Mouse (Mus musculus) A20 (cell line): ENCODE results near the gene S100a16.

Experiments
- DNase-seq: peaks from one replicate; pipeline ENCODE4 v3.0.0-alpha.2; 2011; ENCODE audit warnings: low read depth, low spot score

S100a16 gene

DNA sequence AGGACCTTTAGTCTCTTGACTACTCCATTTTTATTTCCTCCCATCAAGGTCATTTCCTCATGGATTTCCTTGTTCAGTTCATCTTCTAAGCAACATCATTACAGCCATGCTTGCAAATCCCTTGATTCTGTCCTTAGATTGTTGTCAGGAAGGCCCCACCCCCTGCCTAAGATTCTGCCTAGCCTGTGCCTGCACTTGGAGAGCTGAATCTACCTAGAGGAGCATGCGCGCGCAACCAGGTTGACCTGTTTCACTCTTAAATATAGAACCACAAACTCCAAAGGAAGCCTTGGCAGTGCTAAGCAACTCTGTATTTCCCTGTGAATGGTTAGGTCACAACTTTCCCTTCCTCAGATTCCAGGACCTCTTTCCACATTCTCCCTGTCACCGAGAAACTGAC is 19.3 kb upstream of the S100a16 start:
- DNase-seq, result no peak

DNA sequence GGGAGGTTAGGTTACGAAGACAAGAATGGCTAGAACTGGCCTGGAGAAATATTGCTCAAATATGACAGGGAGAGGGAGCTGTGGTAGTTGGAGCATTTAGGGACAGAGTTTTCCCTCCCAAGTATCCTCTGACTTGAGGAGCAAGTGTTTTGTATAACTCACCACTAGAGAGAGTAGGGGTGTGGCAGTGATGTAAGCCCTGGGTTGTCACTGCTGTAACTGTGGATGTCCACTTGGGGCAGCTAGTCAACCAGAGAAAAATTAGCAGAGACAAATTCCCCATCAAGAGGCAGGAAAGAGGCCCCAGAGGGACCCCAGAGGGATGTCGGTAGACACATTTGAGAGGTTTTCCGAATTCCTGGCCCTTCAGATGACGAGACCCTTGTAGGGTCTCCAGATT is 11.6 kb upstream of the S100a16 start:
- peak; percentile 55 for DNase-seq

DNA sequence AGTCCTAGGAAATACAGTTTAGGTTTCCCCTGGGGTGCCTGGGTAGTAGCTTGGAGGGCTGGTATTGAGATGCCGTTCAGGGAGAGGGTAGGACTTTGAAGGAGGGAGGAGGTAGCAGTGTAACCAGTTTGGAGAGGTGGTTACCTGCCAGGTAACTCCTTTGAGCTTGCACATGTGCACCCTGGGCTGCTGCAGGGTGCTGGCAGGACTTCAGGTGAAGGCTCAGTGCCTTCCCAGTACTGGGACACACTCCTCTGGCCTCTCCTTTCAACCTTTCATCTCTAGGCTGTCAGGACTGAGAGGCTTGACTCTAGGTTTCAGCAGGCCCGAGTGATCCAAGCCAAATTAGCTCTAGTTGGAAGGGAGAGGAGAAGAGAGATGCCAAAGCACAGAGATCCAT is 11.0 kb upstream of the S100a16 start:
- no peak for DNase-seq

DNA sequence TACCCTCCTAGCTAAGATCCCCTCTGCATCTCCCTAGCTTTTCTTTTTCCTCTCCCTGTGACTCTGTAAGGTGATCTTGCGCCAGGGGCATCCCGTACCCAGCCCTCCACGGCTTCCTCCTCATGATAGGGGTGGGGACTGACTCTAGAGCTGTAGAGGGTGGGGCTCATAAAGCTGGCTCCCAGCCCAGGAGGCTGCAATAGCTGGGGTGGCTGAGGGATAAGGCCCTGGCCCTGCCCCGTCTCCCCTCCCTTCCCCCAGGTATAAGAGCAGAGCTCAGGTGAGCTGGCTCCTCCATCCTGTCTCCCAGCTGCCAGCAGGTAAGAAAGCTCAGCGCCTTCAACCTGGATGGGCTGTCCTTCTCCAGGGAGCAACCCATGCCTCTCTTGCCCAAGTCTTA is 10.5 kb upstream of the S100a16 start, which contains the start of gene S100a14:
Gene S100a14, plus strand, starts transcription at position 277 of the 400 bp plus-strand sequence.
- DNase-seq, result no peak

DNA sequence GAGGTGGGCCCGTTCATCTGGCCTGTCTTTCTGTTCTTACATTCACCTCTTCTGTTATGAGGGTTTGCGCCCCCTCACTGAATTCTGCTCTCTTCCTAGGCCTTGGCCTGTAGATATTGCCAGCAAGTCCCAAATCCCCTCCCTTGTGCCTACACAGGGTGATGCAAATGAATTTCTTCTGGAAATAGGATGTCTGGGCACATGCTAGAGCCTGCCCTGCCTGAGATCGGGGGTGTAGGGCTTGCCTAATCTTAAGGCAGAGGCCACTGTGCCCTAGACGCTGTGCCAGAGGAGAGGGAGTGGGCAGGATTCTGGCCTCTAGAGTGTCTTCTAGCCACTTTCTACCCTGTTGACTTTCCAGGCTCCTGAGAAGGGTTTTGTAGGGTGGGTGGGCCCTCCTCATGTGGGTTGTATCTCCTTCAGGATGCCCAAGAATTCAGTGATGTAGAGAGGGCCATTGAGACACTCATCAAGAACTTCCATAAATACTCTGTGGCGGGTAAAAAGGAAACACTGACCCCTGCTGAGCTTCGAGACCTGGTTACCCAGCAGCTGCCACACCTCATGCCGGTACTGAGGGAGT is 9.7 kb upstream of the S100a16 start:
- no peak for DNase-seq

DNA sequence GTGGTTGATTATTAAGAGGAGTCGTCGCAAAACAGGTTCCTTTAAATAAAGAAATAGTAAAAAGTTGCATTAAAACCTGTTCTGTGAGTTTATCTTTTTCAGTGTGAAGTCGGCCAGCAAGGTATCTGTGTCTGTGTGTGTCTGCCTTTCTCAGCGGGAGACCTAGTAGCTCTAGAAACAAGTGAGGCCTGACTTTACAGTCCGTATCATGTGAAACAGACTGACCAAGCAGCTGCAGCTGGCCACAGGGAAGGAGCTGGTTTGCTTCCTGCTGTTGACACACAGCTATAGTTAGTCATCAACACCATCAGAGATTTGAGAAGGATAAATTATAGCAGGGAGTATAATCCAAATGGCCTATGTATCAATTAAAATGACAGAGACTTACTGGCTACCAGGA is 5.3 kb upstream of the S100a16 start:
- no peak for DNase-seq

DNA sequence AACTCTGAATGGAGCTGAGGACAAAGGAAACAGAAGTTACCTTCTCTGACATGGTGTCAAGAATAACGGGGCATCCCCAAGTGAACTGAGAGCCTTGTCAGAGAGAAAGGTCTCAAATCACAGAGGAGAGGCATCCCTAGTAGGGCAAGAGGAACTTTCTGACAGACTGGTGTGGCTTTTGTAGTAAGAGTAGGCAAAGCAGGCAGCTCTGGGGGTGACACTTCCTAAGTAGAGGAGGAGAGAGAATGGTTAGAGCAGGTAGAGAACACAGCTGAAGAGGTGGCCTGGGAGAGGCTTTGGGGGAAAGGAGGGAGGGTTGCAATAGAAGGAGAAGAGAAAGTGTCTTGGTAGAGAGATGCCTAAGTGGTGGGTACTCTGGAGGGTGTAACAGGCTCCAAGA is 1.6 kb upstream of the S100a16 start:
- no peak for DNase-seq

DNA sequence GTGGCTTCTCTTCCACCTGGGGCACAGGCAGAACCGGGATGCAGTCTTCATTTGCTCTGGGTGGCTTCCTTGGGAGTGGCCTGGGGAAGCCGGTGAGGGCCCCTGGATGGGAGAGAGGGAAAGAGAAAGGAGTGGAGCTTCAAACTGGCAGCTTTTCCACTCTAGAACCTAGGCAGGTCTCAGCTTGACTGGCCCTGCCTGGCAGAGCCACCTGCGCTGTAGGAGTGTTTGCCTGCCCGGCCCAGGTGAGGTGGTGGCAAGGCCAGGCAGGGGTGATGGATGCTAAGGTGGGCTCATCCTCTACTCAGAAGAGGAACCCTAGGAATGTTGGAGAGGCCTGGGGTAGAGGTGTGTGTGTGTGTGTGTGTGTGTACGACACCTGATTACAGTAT is 847 bp downstream of the S100a16 start:
- no peak for DNase-seq

DNA sequence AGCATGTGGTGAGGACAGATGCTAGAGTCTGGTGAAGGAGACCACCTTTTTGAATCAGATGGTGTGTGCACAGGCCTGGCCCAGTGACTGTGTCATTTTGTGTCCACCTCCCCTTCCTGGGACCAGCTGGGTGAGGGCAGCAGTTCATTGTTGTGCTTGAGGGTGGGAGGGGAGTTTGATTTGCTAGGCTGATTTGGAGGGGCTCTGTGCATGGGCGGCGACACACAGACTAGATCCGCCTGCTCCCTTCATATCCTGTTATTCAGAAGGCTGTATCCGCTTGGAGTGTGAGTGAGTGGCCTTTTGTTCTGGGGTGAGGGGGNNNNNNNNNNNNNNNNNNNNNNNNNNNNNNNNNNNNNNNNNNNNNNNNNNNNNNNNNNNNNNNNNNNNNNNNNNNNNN is 3.9 kb downstream of the S100a16 start:
- DNase-seq, result no peak

DNA sequence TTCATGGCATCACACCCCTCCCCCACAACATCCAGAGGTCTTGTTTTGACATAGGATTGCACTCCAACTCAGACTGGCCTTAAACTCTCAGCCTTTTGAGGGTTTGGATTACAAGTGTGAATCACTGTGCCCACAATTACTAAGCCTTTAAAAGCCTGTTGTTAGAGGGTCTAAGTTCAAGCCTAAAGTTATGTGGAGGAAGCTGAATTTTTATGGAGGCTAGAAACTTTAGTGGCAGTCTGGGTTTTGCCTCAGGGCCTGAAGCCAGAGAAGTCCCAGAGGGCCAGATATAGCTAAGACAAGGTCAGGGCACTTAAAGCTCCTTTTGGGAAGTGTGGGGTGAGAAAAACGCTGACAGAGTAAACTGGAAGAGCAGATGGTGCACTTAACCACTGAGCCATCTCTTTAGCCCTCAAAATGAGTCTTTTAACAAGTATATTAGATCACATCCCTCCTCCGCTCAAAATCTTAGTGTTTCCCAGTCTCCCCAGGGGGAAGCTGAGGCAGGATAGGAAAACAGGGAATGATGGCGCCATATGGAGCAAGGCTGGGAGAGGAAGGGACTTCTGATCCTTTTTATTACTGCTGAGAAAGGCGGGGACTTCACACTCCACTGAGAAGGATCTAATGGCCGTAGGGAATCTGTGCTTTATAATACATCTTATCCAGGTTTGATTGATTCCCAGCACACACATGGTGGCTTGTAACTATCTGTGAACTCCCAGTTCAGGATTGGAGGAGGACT is 12.8 kb downstream of the S100a16 start:
- no peak for DNase-seq

DNA sequence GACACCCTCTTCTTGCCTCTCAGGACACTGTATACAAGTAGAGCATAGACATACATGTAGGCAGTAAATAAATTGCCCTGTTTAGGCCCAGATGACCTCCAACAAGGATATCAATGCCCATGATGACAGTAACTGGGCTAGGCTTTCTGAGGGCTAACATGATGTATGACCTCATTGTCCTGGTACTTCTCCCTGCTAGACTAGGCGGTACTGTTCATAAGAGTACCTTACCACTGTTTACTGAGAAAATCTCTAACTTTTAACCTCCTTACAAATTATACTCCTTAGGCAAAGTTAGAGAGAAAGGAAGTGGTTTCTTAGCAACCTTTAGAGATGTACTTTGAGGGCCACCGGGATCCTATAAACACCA is 13.4 kb downstream of the S100a16 start:
- no peak for DNase-seq

DNA sequence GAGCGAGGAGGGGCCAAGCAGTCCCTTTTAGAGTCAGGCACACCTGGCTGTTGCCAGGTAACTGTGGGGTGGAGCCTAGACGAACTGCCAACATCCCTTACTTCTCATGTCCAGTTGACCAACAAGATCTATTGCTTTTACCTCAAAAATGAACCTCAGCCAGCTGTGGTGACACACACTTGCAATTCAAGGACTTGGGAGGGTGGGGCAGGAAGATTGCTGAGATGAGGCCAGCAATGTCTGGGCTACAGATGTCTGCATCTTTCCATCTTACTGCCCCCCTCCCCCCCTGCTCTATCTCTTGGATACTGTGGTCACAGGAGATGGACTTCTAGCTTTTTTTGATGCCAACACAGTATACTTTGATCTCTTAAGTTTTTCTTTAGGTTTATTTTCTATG is 15.2 kb downstream of the S100a16 start:
- DNase-seq, result no peak

DNA sequence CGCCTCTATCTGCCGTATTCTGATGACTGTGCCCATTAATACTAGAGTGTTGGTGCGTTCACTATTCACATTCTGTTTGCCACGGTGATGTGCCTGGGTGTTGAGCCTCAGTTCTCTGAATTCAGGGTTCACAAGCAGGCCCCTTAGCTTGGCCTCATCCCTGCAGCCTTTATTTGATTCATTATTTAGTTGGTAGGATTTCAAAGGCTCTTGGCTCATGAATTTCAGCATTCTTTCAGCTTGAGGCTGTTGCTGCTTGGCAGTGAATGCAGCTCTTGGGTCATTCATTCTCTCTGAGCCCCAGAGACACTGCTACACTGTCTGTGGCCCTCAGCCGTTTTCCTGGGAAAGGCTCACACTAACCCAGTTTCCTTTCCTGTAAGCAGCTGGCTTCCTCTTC is 18.9 kb downstream of the S100a16 start:
- DNase-seq, result no peak

DNA sequence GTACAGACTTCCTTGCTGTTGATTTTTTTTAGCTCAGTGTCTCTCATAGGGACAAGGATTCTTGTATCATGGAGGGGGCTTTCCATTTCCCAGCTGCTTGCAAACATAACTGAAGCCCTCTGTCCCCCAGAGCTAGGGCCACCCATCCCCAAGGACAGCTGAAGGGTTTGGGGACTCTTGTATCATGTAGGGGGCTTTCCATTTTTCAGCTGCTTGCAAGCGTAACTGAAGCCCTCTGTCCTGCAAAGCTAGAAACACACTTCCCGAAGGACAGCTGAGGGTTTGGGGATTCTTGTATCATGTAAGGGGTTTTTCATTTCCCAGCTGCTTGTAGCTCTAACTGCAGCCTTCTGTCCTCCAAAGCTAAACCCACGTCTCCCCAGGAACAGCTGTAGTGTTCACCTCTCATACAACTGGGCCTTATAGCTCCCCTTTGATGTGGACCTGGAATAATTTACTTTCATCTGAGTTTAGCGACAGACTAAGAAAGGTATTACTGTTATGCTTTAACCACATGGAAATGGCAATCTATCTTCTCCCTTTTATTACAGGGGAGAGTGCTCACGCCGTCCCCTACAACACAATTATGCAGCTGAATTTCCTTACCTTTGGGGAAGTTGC is 23.1 kb downstream of the S100a16 start, which contains the start of gene S100a3:
Gene S100a3, plus strand, starts transcription at position 571 of the 621 bp plus-strand sequence.
- no peak for DNase-seq

DNA sequence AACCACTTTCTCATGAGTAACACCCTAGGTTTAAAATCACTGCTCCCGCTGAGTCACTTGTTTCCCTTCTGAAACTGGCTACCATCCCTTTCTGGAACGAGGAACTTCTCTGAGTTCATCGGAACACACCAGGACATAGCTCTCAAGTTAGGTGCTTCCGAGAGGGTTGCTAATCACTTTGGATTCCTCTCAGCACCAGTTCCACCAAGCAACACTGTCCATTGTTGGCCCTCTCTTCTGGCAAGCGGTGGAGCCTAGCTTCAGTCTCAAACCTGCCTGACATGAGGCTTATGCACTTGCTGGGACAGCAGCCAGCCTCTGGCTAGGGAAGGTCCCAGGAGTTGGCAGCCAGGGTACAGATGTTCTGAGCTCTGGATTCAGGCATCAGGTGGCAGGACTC is 37.6 kb downstream of the S100a16 start:
- DNase-seq, result no peak

DNA sequence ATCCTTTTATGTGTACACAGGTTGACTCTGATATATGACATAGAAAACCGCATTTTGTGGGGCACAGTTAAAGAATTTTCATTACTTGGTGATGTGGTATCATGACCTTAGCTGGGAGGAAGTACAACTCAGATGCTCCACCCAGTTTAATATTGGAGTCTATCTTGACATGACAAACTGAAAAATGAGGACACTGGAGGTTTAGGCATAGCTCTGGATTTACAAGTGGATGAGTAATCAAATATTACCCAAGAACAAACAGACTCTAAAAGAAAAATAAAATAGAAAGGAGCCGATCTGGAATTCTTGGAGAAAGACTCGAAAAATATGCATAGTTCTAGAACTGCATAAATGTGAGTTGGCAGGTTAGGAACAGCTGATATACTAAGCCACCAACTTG is 38.3 kb downstream of the S100a16 start:
- DNase-seq, result no peak

DNA sequence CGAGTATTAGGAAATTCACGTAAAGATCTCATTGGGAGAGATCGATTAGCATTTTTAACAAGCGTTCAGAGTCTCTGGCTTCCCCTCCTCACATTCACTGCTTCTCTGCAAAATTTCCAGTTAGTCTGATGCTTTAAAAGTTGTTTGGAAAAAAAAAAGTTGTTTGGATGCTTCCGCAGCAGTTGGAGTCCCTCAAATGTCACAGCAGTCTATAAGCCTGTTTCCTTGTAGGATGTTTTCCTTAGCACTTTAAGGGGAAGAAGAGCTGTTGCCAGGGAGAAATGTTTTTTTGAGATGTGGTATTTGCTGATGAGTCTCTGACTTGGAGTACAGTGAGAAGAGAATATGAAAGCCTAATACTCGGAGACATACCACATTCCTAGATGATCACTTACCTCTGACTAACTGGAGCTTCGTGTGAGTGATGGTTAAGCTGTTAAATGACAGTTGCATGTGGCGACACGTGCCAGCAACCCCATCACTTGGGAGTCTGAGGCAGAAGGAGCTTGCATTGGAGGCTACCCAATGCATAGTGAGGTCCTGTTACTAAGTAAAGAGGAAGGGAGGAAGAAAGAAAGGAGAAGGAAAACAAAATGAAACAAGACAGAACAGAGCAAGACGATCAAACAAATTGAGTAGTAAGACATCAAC is 39.4 kb downstream of the S100a16 start:
- no peak for DNase-seq

DNA sequence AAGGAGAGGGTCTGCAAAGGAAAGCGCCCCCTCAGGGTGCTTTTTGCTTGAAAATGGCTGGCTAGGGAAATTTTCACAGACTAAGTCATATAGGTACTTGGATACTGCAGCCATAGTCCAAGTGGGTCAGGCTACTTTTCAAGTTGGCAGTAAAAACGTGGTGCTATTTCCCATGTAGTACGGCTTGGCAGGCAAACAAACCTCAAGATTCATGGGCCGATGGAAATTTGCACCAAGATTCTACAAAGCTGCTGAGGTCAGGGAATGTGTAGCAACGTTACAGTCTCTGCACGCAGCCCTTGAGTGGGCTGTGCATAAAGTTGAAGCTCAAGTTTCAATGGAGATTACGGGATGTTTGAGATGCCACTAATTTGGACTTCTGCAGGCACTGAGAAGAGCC is 42.4 kb downstream of the S100a16 start:
- DNase-seq, result no peak

DNA sequence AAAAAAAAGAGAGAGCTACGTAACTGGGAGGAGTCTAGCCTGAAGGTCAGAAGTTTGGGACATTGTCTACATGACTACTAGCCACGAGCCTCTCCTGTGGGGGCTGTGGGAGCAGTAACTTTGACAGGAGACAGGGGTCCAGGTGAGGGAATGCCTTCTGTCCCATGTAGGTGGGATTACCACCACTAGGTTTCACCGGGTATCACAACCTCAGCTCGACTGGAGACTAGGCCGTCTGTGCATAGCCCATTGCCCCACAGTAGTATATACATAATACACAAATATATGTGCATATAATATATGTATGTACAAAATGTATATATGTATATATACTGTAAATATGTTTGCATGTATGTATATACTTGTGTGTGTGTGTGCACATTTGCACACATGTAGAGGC is 44.1 kb downstream of the S100a16 start:
- no peak for DNase-seq

DNA sequence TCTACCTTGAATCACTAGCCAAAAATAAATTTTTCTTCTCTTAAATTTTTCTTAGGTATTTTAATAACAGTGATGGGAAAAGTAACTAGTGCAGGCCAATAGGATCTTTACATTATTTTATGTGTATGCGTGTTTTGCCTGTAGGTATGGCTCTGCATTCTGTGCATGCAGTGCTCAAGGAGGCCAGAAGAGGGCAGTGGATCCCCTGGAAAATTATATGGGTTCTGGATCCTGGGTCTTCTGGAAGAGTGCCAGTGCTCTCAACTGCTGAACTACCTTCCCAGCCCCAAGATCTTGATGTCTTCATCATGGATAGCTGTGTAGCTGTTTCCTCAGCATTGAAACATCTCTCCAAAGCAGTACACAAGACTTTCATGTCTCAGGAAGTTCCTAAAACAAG is 45.1 kb downstream of the S100a16 start:
- DNase-seq, result peak; percentile 7

DNA sequence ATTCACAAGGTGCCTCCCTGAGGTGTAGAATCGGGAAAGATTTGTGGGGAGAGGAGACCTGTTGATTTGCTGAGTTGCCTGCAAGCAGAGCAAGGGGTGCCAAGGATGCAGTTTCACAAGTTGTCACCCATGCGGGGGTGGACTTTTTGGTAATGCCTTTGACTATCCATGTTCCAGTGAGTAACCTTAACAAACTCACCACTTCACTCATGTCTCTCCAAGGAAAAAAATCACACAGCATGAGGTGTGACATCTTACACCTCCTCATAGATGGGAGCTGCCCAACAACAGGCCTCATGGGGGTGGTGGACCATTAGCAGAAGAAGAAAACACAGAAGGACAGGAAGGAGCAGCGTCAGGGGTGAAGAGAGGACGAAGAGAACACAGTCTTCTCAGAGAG is 45.5 kb downstream of the S100a16 start:
- DNase-seq, result no peak

DNA sequence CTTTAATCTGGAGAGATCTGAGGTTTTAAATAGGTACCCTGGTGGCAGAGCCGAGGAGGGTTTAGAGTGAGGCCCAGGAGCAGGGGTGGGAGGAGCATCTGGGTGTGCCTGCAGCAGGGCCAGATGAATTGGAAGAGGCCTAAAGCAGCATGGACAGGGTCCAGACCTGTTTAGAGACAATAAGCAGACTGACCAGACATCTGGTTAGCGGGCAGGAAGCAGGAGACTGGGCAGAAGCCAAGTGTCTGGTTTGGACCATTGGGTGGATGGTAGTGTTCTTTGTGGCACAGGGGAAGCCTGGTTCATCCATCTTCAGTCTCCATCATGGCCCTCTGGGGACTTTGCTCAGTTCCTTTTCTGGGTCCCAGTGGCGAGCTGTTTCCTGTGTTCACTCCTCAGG is 46.8 kb downstream of the S100a16 start:
- DNase-seq, result no peak

DNA sequence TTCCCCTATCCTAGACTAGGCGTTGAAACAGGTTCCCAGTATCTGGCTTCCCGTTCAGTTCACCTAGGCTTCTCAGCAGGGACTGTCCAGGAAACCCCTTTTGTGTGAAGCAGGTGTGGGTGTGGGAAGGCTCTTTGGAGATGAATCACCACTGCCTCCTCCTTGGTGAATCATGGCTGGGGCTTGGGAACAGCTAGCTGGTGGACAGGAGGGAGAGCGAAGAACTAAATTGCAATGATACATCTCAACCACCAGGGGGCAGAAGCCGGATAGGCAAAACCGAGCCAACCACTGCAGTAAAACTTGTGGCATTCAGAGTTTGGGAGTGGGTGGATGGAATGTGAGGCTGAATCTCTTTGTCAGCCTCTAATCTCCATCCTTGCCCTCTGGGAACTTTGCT is 48.5 kb downstream of the S100a16 start:
- peak; percentile 63 for DNase-seq
